Mouse (Mus musculus): ENCODE measurements around the gene Fbxw17. TPM values are rescaled to one million over a fixed set of nuclear protein-coding genes. Genes with fewer than 3 reads are reported as not detected.
"Not testable (repeated sequence)": the region's sequence is repeated elsewhere in the genome, so short reads cannot be mapped to it uniquely, and the experiment has no call there.

The Fbxw17 gene
- polyA plus RNA-seq (2016; fragmentation: Nextera tagmentation; extraction: Ambion mirVana), result 31.3 and 42.0 TPM in 2 replicates

- Histone ChIP-seq H3K27ac (peak within 1 kb of the TSS; percentile 35; the same call in 1 of the 2 replicates), H3K4me1 (replicated peaks) (peaks cover 12% of the 10 kb centered on the region; the same call in 1 of the 2 replicates), H3K9ac (replicated peaks) (peak within 1 kb of the TSS; percentile 90), H3K4me3 (replicated peaks) (peak within 1 kb of the TSS; percentile 89), H3K27me3 (no peaks in the 10 kb centered on the region), H3K36me3 (peaks cover 25% of the 10 kb centered on the region), H3K4me2 (peak within 1 kb of the TSS; percentile 70), H3K9me3 (no peaks in the 10 kb centered on the region)
- peak; percentile 96 for ATAC-seq (ENCODE audit: insufficient number of reproducible peaks, insufficient read depth, low FRiP score, low TSS enrichment, low read depth)
- WGBS, result 12% methylated on average over 35 of the region's 35 CpGs
Measured at GRCm38 (mm10) chr13:50417389-50418183, at the start of gene Fbxw17. Gene Fbxw17 (plus strand): TSS chr13:50417864.

- not testable (repeated sequence) for H3K4me3 ChIP-seq (replicated peaks); H3K27ac ChIP-seq; H3K4me2 ChIP-seq; H3K4me1 ChIP-seq (replicated peaks); H3K27me3 ChIP-seq; H3K9me3 ChIP-seq; H3K9ac ChIP-seq (replicated peaks); H3K36me3 ChIP-seq; ATAC-seq (ENCODE audit: insufficient number of reproducible peaks, insufficient read depth, low FRiP score, low TSS enrichment, low read depth)
- 89% methylated on average over 5 of the region's 5 CpGs for WGBS
Measured at GRCm38 (mm10) chr13:50372934-50373705, 44.5 kb upstream of the Fbxw17 start.

- not testable (repeated sequence) for H3K9ac ChIP-seq (replicated peaks); H3K27ac ChIP-seq; H3K27me3 ChIP-seq; H3K4me1 ChIP-seq (replicated peaks); H3K4me2 ChIP-seq; H3K36me3 ChIP-seq; H3K4me3 ChIP-seq (replicated peaks); ATAC-seq (ENCODE audit: insufficient number of reproducible peaks, insufficient read depth, low FRiP score, low TSS enrichment, low read depth); H3K9me3 ChIP-seq
Measured at GRCm38 (mm10) chr13:50389146-50389545, 28.5 kb upstream of the Fbxw17 start.

- Histone ChIP-seq H3K9me3 (no peaks in the 10 kb centered on the region), H3K4me1 (replicated peaks) (peaks cover 12% of the 10 kb centered on the region; the same call in 1 of the 2 replicates), H3K4me3 (replicated peaks) (peak overlapping the region; percentile 89), H3K27ac (no peak overlapping the region), H3K9ac (replicated peaks) (peak overlapping the region; percentile 90; the same call in 1 of the 2 replicates), H3K27me3 (no peaks in the 10 kb centered on the region), H3K4me2 (peak overlapping the region; percentile 70), H3K36me3 (peaks cover 34% of the 10 kb centered on the region)
- no peak for ATAC-seq (ENCODE audit: insufficient number of reproducible peaks, insufficient read depth, low FRiP score, low TSS enrichment, low read depth)
- 49% methylated on average over 3 of the region's 3 CpGs for WGBS
Measured at GRCm38 (mm10) chr13:50418421-50418820, 757 bp downstream of the Fbxw17 start.

- no peak for ATAC-seq (ENCODE audit: insufficient number of reproducible peaks, insufficient read depth, low FRiP score, low TSS enrichment, low read depth)
- Histone ChIP-seq H3K4me3 (replicated peaks) (no peak overlapping the region), H3K36me3 (peaks cover 86% of the 10 kb centered on the region)
Measured at GRCm38 (mm10) chr13:50423625-50424209, 6.1 kb downstream of the Fbxw17 start.

GRCm38 (mm10) chr13:50424517-50424916, 6.9 kb downstream of the Fbxw17 start:
- Histone ChIP-seq H3K9ac (replicated peaks) (no peak overlapping the region), H3K36me3 (peaks cover 93% of the 10 kb centered on the region), H3K4me2 (no peak overlapping the region), H3K27ac (no peak overlapping the region), H3K4me1 (replicated peaks) (no peaks in the 10 kb centered on the region), H3K9me3 (no peaks in the 10 kb centered on the region), H3K4me3 (replicated peaks) (no peak overlapping the region), H3K27me3 (no peaks in the 10 kb centered on the region)
- WGBS, result 94% methylated on average over 2 of the region's 2 CpGs
- ATAC-seq (ENCODE audit: insufficient number of reproducible peaks, insufficient read depth, low FRiP score, low TSS enrichment, low read depth), result no peak

More at GRCm38 (mm10) chr13:50423625-50424209, 6.1 kb downstream of the Fbxw17 start:
- Histone ChIP-seq H3K27ac (no peak overlapping the region), H3K27me3 (no peaks in the 10 kb centered on the region), H3K9me3 (no peaks in the 10 kb centered on the region), H3K4me1 (replicated peaks) (peaks cover 4% of the 10 kb centered on the region; the same call in 1 of the 2 replicates), H3K4me2 (no peak overlapping the region), H3K9ac (replicated peaks) (no peak overlapping the region)
- 89% methylated on average over 8 of the region's 8 CpGs for WGBS

GRCm38 (mm10) chr13:50426686-50427085, 9.0 kb downstream of the Fbxw17 start:
- Histone ChIP-seq H3K9ac (replicated peaks) (no peak overlapping the region), H3K27me3 (no peaks in the 10 kb centered on the region), H3K36me3 (peaks cover 94% of the 10 kb centered on the region), H3K9me3 (no peaks in the 10 kb centered on the region), H3K4me2 (no peak overlapping the region), H3K27ac (no peak overlapping the region), H3K4me1 (replicated peaks) (no peaks in the 10 kb centered on the region), H3K4me3 (replicated peaks) (no peak overlapping the region)
- 72% methylated on average over 4 of the region's 4 CpGs for WGBS
- ATAC-seq (ENCODE audit: insufficient number of reproducible peaks, insufficient read depth, low FRiP score, low TSS enrichment, low read depth), result no peak

GRCm38 (mm10) chr13:50443812-50444211, 26.1 kb downstream of the Fbxw17 start, which contains the start of gene Gm47429:
Gene Gm47429 (minus strand): TSS chr13:50443912.
- Histone ChIP-seq H3K36me3 (no peaks in the 10 kb centered on the region), H3K9me3 (no peaks in the 10 kb centered on the region), H3K4me3 (replicated peaks) (no peak within 1 kb of the TSS), H3K4me2 (no peak within 1 kb of the TSS), H3K4me1 (replicated peaks) (no peaks in the 10 kb centered on the region), H3K27me3 (no peaks in the 10 kb centered on the region), H3K9ac (replicated peaks) (no peak within 1 kb of the TSS), H3K27ac (no peak within 1 kb of the TSS)
- no peak for ATAC-seq (ENCODE audit: insufficient number of reproducible peaks, insufficient read depth, low FRiP score, low TSS enrichment, low read depth)
- WGBS, result 87% methylated on average over 2 of the region's 2 CpGs

- Histone ChIP-seq H3K27ac (no peak overlapping the region), H3K4me3 (replicated peaks) (no peak overlapping the region), H3K36me3 (no peaks in the 10 kb centered on the region), H3K9ac (replicated peaks) (no peak overlapping the region), H3K4me2 (no peak overlapping the region), H3K4me1 (replicated peaks) (no peaks in the 10 kb centered on the region), H3K9me3 (no peaks in the 10 kb centered on the region), H3K27me3 (no peaks in the 10 kb centered on the region)
- WGBS, result 77% methylated on average over 4 of the region's 4 CpGs
- ATAC-seq (ENCODE audit: insufficient number of reproducible peaks, insufficient read depth, low FRiP score, low TSS enrichment, low read depth), result no peak
Measured at GRCm38 (mm10) chr13:50445261-50445660, 27.6 kb downstream of the Fbxw17 start.

GRCm38 (mm10) chr13:50452266-50452665, 34.6 kb downstream of the Fbxw17 start:
- WGBS, result 70% methylated on average over 9 of the region's 9 CpGs

GRCm38 (mm10) chr13:50453426-50453825, 35.8 kb downstream of the Fbxw17 start:
- H3K27ac ChIP-seq, result no peak overlapping the region
- no peaks in the 10 kb centered on the region for H3K4me1 ChIP-seq (replicated peaks)
- WGBS, result 18% methylated on average over 4 of the region's 4 CpGs
- H3K27me3 ChIP-seq, result no peaks in the 10 kb centered on the region
- H3K36me3 ChIP-seq, result no peaks in the 10 kb centered on the region
- no peak overlapping the region for H3K9ac ChIP-seq (replicated peaks)
- no peak for ATAC-seq (ENCODE audit: insufficient number of reproducible peaks, insufficient read depth, low FRiP score, low TSS enrichment, low read depth)
- no peak overlapping the region for H3K4me3 ChIP-seq (replicated peaks)
- no peaks in the 10 kb centered on the region for H3K9me3 ChIP-seq
- no peak overlapping the region for H3K4me2 ChIP-seq

More at GRCm38 (mm10) chr13:50452266-50452665, 34.6 kb downstream of the Fbxw17 start:
- not testable (repeated sequence) for H3K4me2 ChIP-seq; H3K9me3 ChIP-seq; H3K9ac ChIP-seq (replicated peaks); H3K27me3 ChIP-seq; H3K4me3 ChIP-seq (replicated peaks); ATAC-seq (ENCODE audit: insufficient number of reproducible peaks, insufficient read depth, low FRiP score, low TSS enrichment, low read depth); H3K36me3 ChIP-seq; H3K4me1 ChIP-seq (replicated peaks); H3K27ac ChIP-seq
